Mouse (Mus musculus) MEL (cell line): ENCODE data around the gene Brwd1. TPM values are rescaled to one million over a fixed set of nuclear protein-coding genes. Genes with fewer than 3 reads are reported as not detected.

Experiments
- DNase-seq: peaks from one replicate; pipeline ENCODE4 v3.0.0; 2011; ENCODE audit warnings: low read depth, low spot score
- H3K27ac ChIP-seq: 2 replicates; pipeline ENCODE4 v1.5.1; 2012; ENCODE audit warnings: low read depth, mild to moderate bottlenecking, control low read depth, low read length, moderate library complexity; ENCODE audit not compliant: control insufficient read depth
- H3K27me3 ChIP-seq, 2 experiments: fragments of 150-350 bp in 1 of 2; sonication (generic) in 1 of 2; 2 replicates each; pipeline ENCODE4 v1.6.1; 2012; ENCODE audit warnings: low read length in 2 of 2, mild to moderate bottlenecking in 2 of 2, improper control_type of control experiment in 1 of 2, moderate library complexity in 1 of 2; ENCODE audit not compliant: insufficient read depth in 2 of 2, control insufficient read depth in 1 of 2
- H3K36me3 ChIP-seq, 2 experiments: 2 replicates each; pipeline ENCODE4 v1.6.1; 2012 to 2014; ENCODE audit warnings: low read length in 2 of 2, improper control_type of control experiment in 1 of 2, inconsistent platforms in 1 of 2, mild to moderate bottlenecking in 1 of 2; ENCODE audit not compliant: insufficient read depth in 2 of 2, control insufficient read depth in 1 of 2
- H3K4me1 ChIP-seq, 2 experiments: fragments of 150-350 bp in 1 of 2; sonication (generic) in 1 of 2; 2 replicates each; pipeline ENCODE4 v1.6.1; 2012; ENCODE audit warnings: low read length in 2 of 2, improper control_type of control experiment in 1 of 2, mild to moderate bottlenecking in 1 of 2; ENCODE audit not compliant: insufficient read depth in 2 of 2, control insufficient read depth in 1 of 2
- H3K4me3 ChIP-seq, 2 experiments: fragments of 150-350 bp in 1 of 2; sonication (generic) in 1 of 2; 2 replicates each; pipeline ENCODE4 v1.5.1; 2012; ENCODE audit warnings: low read depth in 2 of 2, low read length in 2 of 2, mild to moderate bottlenecking in 2 of 2, moderate library complexity in 2 of 2, control low read depth in 1 of 2, improper control_type of control experiment in 1 of 2; ENCODE audit not compliant: control insufficient read depth in 1 of 2, insufficient read depth in 1 of 2
- H3K79me2 ChIP-seq: 2 replicates; pipeline ENCODE4 v1.6.1; 2012; ENCODE audit warnings: mild to moderate bottlenecking, low read length, moderate library complexity; ENCODE audit not compliant: control insufficient read depth, poor library complexity, insufficient read depth
- H3K9ac ChIP-seq: 2 replicates; pipeline ENCODE4 v1.6.1; 2012; ENCODE audit warnings: low read depth, mild to moderate bottlenecking, control low read depth, low read length, moderate library complexity; ENCODE audit not compliant: control insufficient read depth, poor library complexity, severe bottlenecking
- H3K9me3 ChIP-seq: fragments of 150-350 bp; sonication (generic); replicated peaks from 2 replicates; pipeline ENCODE4 v1.6.1; 2012; ENCODE audit warnings: mild to moderate bottlenecking, low read length, improper control_type of control experiment, moderate library complexity; ENCODE audit not compliant: insufficient read depth
- BHLHE40 ChIP-seq: IDR thresholded peaks from 2 replicates; pipeline ENCODE4 v1.6.1; 2012; ENCODE audit warnings: low read depth, mild to moderate bottlenecking, inconsistent platforms, low read length, improper control_type of control experiment, borderline replicate concordance
- CHD2 ChIP-seq: IDR thresholded peaks from 2 replicates; pipeline ENCODE4 v1.6.1; 2011; ENCODE audit warnings: low read length, improper control_type of control experiment
- CTCF ChIP-seq, 3 experiments: IDR thresholded peaks in 2 of 3; conservative IDR thresholded peaks in 1 of 3; 2 replicates each; pipeline ENCODE4 v1.5.1; 2011 to 2012; ENCODE audit warnings: low read length in 3 of 3, low read depth in 2 of 3, mild to moderate bottlenecking in 2 of 3, improper control_type of control experiment in 1 of 3, inconsistent platforms in 1 of 3, mixed read lengths in 1 of 3, moderate library complexity in 1 of 3; ENCODE audit not compliant: control insufficient read depth in 1 of 3, insufficient read depth in 1 of 3, poor library complexity in 1 of 3, severe bottlenecking in 1 of 3
- GABPA ChIP-seq: IDR thresholded peaks from 2 replicates; pipeline ENCODE4 v1.6.1; 2012; ENCODE audit warnings: low read depth, mild to moderate bottlenecking, inconsistent platforms, low read length, improper control_type of control experiment, moderate library complexity
- GATA1 ChIP-seq: IDR thresholded peaks from 2 replicates; pipeline ENCODE4 v1.6.1; 2011; ENCODE audit warnings: low read depth, low read length, improper control_type of control experiment
- HCFC1 ChIP-seq: IDR thresholded peaks from 2 replicates; pipeline ENCODE4 v1.6.1; 2012; ENCODE audit warnings: low read depth, mild to moderate bottlenecking, inconsistent platforms, low read length, improper control_type of control experiment, moderate library complexity
- MAFK ChIP-seq: IDR thresholded peaks from 2 replicates; pipeline ENCODE4 v1.6.1; 2011; ENCODE audit warnings: low read depth, mild to moderate bottlenecking, low read length, improper control_type of control experiment, borderline replicate concordance
- MAX ChIP-seq: IDR thresholded peaks from 2 replicates; pipeline ENCODE4 v1.6.1; 2011; ENCODE audit warnings: low read length, improper control_type of control experiment
- MAZ ChIP-seq: IDR thresholded peaks from 2 replicates; pipeline ENCODE4 v1.6.1; 2012; ENCODE audit warnings: low read depth, mild to moderate bottlenecking, inconsistent platforms, low read length, improper control_type of control experiment
- MEF2A ChIP-seq: IDR thresholded peaks from 2 replicates; pipeline ENCODE4 v1.6.1; 2014; ENCODE audit warnings: low read depth, mild to moderate bottlenecking, inconsistent platforms, low read length, improper control_type of control experiment; ENCODE audit not compliant: poor library complexity, insufficient replicate concordance, severe bottlenecking; ENCODE audit errors: extremely low read depth
- MXI1 ChIP-seq: IDR thresholded peaks from 2 replicates; pipeline ENCODE4 v1.6.1; 2011; ENCODE audit warnings: mild to moderate bottlenecking, low read depth, low read length, improper control_type of control experiment
- MYC ChIP-seq: IDR thresholded peaks from 2 replicates; pipeline ENCODE4 v1.6.1; 2011; ENCODE audit warnings: low read depth, mild to moderate bottlenecking, low read length, improper control_type of control experiment, moderate library complexity
- NELFE ChIP-seq: IDR thresholded peaks from 2 replicates; pipeline ENCODE4 v1.6.1; 2011; ENCODE audit warnings: low read depth, low read length, improper control_type of control experiment
- POLR2AphosphoS2 ChIP-seq: IDR thresholded peaks from 2 replicates; pipeline ENCODE4 v1.6.1; 2011; ENCODE audit warnings: low read length, improper control_type of control experiment
- POLR2AphosphoS5 ChIP-seq: IDR thresholded peaks from 2 replicates; pipeline ENCODE4 v1.6.1; 2012; ENCODE audit warnings: low read depth, borderline replicate concordance, mild to moderate bottlenecking, inconsistent platforms, low read length, moderate library complexity, mixed read lengths
- RCOR1 ChIP-seq: IDR thresholded peaks from 2 replicates; pipeline ENCODE4 v1.6.1; 2012; ENCODE audit warnings: low read depth, mild to moderate bottlenecking, inconsistent platforms, low read length, improper control_type of control experiment
- SMC3 ChIP-seq: IDR thresholded peaks from 2 replicates; pipeline ENCODE4 v1.6.1; 2011; ENCODE audit warnings: low read depth, low read length, improper control_type of control experiment
- ZC3H11A ChIP-seq: IDR thresholded peaks from 2 replicates; pipeline ENCODE4 v1.6.1; 2012; ENCODE audit warnings: low read depth, mild to moderate bottlenecking, inconsistent platforms, low read length, improper control_type of control experiment
- ZMIZ1 ChIP-seq: IDR thresholded peaks from 2 replicates; pipeline ENCODE4 v1.6.1; 2012; ENCODE audit warnings: low read depth, mild to moderate bottlenecking, inconsistent platforms, low read length, improper control_type of control experiment, moderate library complexity
- polyA plus RNA-seq, 2 experiments: library from polyadenylated mRNA; stranded (reverse) in 1 of 2; unstranded in 1 of 2; fragments of >175 nt in 1 of 2; fragments of >200 nt in 1 of 2; gene quantifications; 2 replicates each; pipeline versions ENCODE4 v1.2.1 to v1.2.4; 2012; ENCODE audit warnings: low replicate concordance in 2 of 2, low read depth in 1 of 2; ENCODE audit not compliant: insufficient read length in 2 of 2, insufficient read depth in 1 of 2, missing spikeins in 1 of 2
- total RNA-seq: library from RNA; depleted of rRNA; stranded (reverse); fragments of 300-350 nt; gene quantifications from 2 replicates; pipeline ENCODE4 v1.2.3, GENCODE M21; 2012

Gene Brwd1
- total and polyA plus RNA-seq, 3 experiments: 27.1 to 77.1 (median 41.0) TPM

DNA sequence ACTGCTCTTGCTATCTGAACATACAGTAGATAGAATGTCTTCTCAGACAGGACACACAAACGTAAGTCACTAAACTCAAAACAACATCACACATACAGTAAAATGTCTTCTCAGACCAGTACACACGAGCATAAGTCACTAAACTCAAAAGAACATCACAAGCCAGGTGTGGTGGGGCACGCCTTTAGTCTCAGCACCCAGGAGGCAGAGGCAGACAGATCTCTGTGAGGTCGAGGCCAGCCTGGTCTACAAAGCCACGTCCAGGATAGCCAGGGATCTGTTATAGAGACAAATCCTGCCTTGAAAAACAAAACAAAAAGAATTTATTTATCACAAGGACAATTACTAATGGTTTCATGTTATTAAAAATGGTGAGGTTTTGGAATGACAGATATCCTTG is 56.1 kb downstream of the Brwd1 start:
- Histone ChIP-seq H3K27ac (no peak overlapping the region), H3K9me3 (no peaks in the 10 kb centered on the region), H3K79me2 (no peaks in the 10 kb centered on the region), H3K4me1 (no peaks in the 10 kb centered on the region), H3K4me3 (no peak overlapping the region), H3K36me3 (peaks cover 0 to 2% of the 10 kb centered on the region in 2 experiments; a peak in 2 of 4 replicates), H3K9ac (no peak overlapping the region), H3K27me3 (no peaks in the 10 kb centered on the region)
- DNase-seq: no peak
- TF ChIP-seq GATA1: no peak
- TF ChIP-seq GABPA: no peak
- no peak for TF ChIP-seq RCOR1
- no peak for TF ChIP-seq MEF2A
- no peak for TF ChIP-seq BHLHE40
- no peak for TF ChIP-seq ZC3H11A
- TF ChIP-seq MXI1: no peak
- TF ChIP-seq MAX: no peak
- no peak for TF ChIP-seq ZMIZ1
- no peak for TF ChIP-seq NELFE
- no peak for TF ChIP-seq MYC
- no peak for TF ChIP-seq HCFC1
- TF ChIP-seq MAZ: no peak

DNA sequence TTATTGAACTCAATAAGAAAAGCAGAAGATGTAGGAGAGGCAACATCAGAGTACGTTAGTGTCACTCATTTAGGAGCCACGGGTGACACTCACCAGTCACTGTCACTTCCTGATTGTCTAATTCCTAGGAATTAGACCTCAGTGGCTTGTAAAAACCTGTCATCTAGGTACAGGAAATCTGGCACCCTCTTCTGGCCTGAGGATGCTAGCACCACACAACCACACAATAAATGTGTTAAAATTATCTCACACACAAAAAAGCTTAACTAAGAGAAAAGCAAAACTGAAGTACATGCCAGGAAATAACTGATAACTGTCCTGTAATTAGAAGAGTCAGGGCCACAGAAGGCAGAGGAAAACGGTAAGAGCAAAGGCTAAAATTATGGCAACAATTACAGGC is 57.1 kb downstream of the Brwd1 start:
- H3K79me2 ChIP-seq: no peaks in the 10 kb centered on the region
- no peaks in the 10 kb centered on the region for H3K9me3 ChIP-seq
- no peaks in the 10 kb centered on the region for H3K27me3 ChIP-seq
- no peak overlapping the region for H3K9ac ChIP-seq
- H3K4me3 ChIP-seq: no peak overlapping the region
- peaks cover 0 to 5% of the 10 kb centered on the region in 2 experiments; a peak in 2 of 4 replicates for H3K36me3 ChIP-seq
- no peaks in the 10 kb centered on the region for H3K4me1 ChIP-seq
- peak; percentile 20 for DNase-seq
- H3K27ac ChIP-seq: no peak overlapping the region
- TF ChIP-seq BHLHE40 (no peak), POLR2AphosphoS5 (no peak), MXI1 (no peak), SMC3 (peak; percentile 14; the same call in 1 of the 2 replicates), CHD2 (no peak), MAFK (no peak), HCFC1 (no peak), POLR2AphosphoS2 (no peak), ZMIZ1 (no peak), MAX (no peak), MAZ (no peak), CTCF (IDR thresholded peaks at IDR 0.05 in 2 of 3, conservative IDR thresholded peaks at IDR 0.05 in 1 of 3; ENCODE audit: control insufficient read depth in 1 of 3, insufficient read depth in 1 of 3, low read depth in 2 of 3, low read length in 3 of 3, poor library complexity in 1 of 3, severe bottlenecking in 1 of 3) (peak in 1 of 3 experiments; percentile 42; a peak in 2 of 6 replicates)
